Mouse (Mus musculus): Measurements from ENCODE around the gene Creld2.

Gene Creld2

DNA sequence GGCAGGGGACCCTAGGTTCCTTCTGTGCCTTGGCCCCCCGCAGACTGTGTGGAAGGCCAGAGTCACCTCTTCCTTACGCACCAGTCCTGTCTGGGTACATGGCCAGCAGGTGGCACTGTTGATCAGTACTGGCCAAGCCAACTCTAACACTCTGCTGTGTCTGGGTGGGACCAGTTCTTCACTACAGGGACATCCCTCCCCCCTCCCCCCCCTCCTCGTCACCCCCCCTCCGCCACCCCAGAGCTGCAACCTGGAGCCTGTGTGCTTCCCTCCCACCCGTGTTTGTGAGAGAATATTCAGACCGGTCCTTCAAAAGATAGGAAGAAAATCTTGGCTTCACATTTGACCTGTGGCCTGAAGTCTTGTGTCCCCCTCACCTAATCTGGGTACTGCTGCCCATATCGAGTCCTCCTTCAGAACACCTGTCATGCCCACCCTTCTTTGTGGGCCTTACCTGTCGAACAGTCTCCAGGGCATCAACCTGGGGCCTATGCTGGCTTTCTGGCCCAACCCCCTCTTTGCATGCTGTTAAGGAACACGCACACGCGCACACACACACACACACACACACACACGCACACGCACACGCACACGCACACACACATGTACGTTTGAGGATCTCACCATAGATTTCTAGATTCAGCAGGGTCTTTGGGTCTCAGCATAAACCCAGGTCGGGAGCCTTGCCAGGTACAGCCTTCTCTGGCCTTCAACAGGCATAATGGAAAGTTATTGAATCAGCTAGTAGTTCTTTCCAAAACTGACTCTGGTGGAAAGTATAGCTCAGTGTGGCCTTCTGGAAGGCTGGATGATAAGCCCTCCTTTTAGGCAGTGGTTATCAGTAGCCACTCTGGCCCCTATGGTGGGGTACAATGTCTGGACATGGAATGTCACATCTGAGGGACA lies 9.6 kb downstream of the Creld2 start:
- DNase-seq (ENCODE audit: low spot score), result peak; percentile 91

DNA sequence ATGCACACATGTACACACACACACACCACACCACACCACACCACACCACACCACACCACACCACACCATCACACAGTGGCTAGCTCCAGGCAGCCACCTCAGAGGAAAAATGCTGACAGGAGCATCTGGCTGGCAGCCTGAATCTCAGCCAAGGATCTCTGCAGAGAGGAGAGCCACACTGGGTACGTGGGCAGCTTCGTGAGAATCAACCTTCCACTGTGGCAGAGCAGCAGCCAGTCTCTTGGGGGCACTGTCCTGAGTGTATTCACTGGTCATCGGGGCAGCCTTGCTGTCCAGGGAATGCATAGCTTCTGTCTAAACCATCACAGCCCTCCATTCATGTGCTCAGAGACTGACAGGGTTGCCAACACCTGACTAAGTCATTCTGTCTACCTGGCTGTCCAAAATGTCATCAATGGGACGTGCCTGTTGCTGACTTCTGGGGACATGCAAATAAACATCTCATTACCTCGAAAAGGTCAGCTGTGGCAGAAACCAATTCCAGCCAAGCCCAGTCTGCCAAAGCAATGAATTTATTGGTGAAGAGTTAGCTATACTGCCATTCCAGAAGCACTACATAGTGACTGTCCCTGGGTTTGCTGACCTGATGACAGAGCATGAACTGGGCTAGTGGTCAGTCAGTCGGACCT lies 10.5 kb downstream of the Creld2 start:
- no peak for DNase-seq (ENCODE audit: low spot score)

DNA sequence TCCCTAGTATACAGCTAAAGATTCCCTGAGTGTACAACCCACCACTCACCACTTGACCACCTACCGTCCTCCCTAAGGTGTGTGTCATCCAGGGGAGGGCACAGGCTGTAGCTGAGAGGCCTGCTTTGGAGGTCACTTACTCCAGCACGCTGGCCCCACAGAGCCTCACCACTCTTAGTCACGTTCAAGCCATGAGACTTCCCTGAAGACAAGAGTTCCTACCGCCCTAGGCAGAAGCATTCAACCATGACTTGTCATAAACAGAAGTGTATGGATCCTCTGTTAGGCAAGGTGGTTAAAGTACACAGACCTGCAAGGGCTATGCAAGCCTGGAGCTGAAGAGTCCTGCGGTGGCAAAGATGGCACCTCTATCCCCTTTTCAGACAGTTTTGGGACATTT lies 11.2 kb downstream of the Creld2 start:
- no peak for DNase-seq (ENCODE audit: low spot score)

DNA sequence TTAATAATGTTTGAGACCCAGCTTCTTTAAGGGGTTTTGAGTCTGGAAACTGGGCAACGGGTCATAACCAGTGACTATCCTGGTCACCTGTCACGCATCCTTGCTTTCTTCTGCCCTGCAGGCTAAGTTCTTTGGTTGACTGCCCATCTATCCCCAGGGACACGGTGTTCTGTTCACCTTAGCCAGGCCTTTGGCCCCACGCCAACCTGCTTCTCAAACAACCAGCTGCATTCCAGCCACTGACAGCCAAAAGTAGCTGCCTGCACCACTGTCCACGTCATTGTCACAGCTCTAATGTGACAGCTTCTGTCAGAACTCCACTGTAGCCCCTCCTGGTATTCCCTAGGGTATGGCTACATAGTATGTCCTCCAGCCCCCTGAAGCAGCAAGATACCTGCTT lies 12.0 kb downstream of the Creld2 start:
- DNase-seq (ENCODE audit: low spot score), result no peak

DNA sequence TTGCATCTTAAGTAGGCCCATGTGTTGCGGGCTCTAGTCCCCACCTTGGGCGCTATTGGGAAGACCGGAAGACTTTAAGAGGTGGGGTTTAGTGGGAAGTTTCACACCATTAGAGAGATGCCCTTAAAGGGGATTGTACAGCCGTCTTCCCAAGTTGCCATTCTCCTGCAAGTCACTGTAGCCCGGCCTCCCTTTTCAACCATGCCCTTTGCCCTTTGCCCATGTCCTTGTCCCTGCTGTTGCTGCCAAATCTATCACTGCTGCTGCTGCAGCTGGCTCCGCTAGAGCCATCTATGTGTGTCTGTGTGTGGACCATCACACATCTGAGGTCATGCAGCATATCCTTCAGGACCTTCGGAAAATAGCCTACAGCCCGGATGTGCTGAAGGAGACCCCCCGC lies 13.1 kb downstream of the Creld2 start:
- no peak for DNase-seq (ENCODE audit: low spot score)

DNA sequence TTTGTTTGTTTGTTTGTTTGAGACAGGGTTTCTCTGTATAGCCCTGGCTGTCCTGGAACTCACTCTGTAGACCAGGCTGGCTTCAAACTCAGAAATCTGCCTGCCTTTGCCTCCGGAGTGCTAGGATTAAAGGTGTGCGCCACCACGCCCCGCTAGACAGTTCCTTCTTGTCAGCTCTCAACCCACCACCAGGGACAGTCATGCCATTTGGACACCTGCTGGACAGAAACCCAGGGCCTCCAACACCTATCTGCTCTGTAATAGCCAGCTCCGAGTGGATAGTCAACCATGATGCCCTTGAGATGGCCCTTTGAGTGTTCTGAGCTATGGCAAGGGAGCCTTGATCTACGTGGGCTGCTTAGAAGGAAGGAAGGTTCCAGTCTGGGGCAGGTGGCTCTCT lies 16.6 kb downstream of the Creld2 start:
- no peak for DNase-seq (ENCODE audit: low spot score)

DNA sequence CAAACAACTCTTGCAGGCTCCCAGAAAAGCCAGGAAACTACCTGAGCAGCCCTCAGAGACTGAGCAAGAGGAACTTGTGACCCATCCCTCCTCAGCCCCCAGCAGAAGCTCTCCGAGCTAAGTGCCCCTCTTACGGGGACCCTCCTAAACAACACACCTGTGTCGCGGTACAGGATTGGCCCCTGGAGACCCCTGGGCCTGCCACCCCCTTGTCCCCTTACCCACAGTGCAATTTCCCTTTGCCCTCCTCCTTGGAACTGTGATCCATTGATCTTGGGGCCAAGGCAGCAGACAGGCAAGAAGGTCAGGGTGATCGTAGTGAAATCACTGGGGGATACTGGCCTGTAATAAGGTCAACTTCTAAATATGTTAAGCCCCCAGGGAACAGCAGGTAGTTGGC lies 17.1 kb downstream of the Creld2 start:
- DNase-seq (ENCODE audit: low spot score), result no peak

DNA sequence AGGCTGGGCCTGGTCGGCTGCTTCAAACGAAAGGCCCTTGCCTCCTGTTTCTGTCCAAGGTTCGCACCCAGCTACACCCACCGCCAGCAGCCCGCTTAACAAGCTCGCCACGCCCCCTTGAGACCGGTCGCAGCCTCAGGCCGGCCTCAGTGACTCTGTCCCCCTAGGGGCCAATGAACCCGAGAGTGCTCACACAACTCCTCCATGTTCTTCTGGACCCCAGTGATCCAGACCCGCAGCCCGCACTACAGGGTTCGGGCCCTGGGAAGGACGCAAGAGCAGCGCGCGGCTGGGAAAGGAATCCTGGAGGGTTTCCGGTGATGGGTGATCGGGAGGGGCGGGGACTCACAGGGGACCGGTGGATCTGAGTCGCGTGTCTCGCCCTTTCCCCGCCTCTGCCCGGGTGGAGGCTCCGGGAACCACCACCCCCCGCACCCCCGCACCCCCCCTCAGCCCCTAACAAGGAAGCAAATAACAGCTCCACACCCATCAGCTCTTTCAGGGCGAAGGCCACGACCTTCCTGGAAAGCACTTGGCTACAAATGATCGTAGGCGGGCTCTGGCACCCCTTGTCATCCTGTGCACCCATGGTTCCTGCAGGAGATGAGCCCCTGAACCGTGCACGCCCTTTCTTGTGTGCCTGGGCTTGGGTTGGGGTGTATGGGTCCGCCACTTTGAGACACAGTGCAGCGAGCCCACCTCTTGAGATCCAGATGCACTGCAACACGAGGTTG lies 17.9 kb downstream of the Creld2 start:
- peak; percentile 62 for DNase-seq (ENCODE audit: low spot score)

DNA sequence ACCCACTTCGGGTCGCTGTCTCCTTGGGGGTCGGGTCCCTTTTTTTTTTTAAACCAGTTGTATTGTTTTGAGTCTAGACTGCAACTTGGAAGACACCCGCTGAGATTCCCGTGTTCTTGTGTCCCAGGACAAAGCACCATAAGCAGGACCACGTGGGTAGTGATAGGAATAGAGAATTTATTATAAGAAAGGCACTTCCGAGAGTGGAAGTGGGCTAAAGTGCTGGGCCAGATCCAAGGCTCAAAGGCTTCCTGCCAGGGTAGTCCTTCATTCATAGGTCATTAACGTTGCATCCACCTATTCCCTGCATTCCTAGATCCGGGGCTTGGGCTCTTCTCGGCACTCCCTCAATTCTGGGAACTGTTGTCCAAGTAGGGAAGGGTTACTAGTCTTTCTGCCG lies 18.5 kb downstream of the Creld2 start:
- no peak for DNase-seq (ENCODE audit: low spot score)

DNA sequence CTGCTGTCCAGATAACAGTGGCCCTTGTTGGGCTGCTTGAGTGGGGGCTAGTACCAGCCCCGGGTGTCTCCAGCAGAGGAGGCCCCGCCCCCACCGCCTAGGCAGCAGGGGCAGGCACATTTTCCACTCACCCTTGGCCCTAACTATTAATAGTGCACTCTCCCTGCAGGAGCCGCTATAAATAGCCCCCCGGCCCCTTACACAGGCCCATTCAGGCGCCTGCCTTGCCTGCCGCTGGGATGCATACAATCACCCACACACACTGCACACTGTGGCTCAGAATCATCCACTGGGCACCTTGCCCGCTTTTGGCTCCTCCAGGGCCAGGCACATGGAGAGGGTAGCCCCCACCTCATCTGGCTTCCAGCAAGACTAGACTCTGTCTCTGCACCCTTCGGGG lies 19.8 kb downstream of the Creld2 start:
- peak; percentile 82 for DNase-seq (ENCODE audit: low spot score)

DNA sequence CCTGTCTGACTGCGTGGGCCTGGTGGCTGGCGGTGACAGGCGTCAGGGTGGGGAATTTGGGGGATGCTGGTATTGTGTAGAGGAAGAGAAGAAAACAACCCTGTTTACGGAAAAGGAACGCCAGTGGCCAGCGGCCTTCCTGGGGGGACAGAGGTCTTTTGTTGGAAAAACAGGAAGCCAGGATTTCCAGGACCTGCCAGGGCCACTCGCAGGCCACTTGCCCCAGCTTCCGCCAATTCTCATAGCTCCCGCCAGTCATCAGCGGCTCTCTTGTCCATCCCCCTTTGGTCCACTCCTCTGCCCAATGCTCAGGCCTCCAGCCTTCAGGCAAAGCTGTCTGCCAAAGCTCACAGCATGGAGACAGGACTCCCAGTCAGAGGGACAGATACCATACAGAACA lies 20.7 kb downstream of the Creld2 start:
- DNase-seq (ENCODE audit: low spot score), result peak; percentile 54

DNA sequence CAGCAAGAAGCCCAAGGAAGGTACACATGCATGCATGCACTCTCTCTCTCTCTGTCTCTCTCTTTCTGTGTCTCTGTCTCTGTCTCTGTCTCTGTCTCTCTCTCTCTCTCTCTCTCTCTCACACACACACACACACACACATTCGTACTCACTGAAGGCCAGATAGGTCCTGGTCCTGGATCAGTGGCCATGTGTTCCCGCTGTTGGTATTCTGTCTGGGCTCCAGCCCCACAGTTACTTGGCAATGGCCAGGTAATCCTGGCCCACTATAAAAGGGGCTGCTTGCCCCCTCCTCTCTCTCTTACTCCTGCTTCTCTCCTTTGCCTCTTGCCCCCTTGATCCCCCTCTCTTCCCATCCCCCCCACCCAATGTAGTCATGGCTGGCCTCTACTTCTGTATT lies 21.7 kb downstream of the Creld2 start:
- DNase-seq (ENCODE audit: low spot score), result no peak

DNA sequence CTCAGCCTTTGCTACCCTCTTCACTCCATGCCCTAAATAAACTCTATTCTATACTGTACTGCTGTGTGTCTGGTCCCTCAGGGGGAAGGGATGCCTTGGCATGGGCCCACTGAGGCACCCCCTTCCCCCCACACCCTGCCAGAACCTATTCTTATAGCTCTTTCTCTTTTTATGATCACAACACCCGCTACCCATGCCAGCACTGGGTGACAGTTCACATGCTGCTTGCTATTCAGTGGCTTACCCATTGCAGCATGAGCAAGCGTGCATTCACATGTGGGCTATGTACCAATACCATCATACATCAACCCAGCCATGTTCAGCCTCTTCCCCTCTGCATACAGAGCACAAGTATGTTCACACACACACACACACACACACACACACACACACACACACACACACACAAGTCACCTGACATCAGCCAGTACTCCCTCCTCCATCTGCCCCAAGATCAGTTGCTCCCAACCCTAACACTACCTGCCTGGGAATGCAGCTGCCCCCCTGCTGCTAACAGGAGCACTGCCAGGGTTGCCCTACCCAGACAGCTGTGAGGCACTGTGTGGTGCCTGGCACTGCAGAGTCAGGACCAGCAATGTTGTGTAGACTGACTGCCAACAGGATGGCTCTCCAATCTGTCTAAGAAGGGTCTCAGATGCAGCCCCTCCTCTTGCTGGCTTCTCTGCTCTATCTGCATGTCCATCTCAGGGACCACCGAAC lies 22.3 kb downstream of the Creld2 start:
- DNase-seq (ENCODE audit: low spot score), result no peak

DNA sequence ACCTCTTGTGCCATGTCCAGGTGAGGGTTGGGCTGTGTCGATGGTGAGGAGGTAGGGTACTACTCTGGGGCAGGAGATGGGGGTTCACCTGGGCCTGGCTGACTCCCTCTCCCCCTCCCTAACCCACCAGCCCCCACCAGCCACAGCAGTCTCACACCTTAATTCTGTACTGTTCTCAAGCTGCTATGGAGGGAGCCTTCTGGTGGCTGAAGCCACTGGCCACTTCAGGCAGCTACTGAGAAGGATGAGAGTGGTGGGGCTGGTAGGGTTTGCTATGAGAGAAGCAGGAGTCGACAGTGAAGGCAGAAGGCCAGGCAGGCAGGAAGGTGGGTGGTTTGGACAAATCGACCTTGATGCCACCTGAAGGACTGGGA lies 22.8 kb downstream of the Creld2 start:
- DNase-seq (ENCODE audit: low spot score), result no peak

DNA sequence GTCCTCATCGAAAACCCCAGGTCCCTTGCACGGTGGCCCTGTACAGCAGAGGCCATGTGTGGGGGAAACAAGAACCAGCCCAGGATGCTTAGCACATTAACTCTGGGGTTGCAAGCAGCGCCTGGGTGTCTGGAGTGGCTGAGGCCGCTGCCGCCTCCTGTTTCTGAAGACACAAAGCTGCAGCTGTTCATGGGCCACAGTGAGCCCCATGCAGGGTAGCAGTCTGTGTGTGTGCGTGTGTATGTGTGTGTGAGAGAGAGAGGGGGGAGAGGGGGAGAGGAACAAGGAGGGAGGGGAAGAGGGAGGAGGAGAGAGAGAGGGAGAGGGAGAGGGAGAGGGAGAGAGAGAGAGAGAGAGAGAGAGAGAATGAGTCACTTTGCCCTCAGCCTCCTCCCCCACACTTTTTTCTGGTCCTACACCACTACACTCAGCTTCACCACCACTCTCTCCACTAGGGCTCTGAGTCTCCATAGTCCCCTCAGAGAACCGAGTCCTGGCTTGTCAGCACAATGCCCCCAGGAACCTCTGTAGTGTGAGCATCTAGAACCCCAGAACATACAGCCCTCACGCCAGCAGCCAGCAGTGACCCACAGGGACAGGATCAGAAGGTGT lies 24.1 kb downstream of the Creld2 start:
- peak; percentile 63 for DNase-seq (ENCODE audit: low spot score)

DNA sequence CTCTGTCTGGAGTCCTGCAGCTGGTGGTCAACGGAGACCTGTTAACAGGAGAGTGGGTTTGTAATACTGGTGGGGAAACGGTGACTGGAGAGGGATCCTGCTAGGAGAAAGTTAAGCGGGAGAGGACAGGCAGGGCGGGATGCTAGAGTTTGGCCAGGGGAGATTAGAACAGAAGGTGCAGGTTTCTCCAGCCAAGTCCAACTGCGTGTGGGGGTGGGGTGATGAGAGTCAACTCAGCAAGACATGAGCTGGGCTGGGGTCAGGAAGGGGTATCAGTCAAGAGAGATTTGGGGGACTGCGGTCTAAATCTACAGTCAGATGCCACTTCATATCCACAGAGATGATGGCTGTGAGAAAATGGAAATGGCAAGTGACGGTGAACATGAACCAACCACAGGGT lies 25.5 kb downstream of the Creld2 start:
- DNase-seq (ENCODE audit: low spot score), result no peak

DNA sequence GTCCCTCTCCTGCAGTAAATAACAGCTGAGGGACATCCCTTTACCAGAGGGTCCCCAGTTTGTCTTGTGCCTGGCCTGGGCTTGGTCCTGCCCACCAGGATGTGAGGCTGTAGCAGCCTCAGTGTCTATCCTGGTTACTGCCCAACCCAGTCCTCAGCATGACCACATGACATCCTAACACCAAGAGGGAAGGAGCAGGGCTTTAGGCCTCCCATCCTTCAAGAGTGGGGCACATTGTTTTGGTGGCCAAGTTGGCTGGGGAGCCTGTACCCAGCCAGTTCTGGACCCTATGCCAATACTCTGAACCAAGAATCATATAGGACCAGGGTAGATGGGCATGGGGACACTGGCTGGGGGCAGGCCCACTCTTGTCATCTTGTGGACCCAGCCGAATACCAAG lies 29.2 kb downstream of the Creld2 start:
- DNase-seq (ENCODE audit: low spot score), result no peak

DNA sequence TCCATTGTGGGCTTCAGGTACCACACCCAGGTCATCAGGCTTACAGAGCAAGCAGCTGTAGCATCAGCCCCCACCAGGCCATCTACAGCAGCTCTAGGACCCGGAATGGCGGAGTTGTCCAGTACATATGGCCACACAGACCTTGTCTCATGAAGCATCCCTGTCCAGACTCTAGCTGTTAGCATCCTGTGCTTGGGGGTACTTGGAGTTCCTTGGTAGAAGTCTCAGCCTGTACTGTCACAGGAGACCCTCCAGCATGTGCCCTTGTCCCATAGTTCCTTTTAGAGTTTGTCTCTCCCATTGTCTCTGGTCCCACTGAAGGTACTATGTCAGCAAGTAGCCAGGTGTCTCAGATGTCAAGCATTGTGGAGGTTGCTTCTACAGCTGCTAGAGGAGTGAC lies 30.2 kb downstream of the Creld2 start:
- DNase-seq (ENCODE audit: low spot score), result no peak

DNA sequence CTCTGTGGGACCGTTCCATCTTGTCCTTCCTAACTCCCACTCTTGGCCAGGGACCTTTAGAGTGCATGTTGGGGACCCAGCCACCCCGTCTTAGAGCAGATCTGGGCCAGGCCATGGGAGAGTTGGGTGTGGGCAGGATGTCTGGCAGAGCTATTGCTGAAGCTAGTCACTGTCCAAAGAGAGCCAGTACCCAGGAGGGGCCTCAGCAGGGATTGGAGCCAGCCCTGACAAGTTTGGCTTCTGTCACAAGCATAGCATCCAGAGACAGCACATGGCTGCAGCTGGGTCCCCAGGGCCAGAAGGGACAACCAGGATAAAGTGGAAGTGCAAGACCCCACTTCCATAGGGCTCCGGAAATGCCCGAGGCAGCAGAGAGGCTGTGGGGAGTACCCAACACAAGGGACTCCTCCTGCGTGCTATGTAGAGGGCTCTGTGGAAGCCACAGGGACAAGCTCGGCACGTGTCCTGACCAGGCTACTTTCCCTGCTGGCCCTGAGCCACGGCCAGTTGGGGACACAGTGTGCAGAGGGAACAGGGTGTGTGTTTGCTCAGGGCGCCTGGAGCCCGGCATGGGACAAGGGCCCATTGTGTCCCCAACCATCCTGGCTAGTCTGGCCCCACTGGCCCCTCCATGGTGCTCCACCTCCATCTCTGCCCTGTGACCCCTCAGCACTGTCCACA lies 30.8 kb downstream of the Creld2 start:
- peak; percentile 89 for DNase-seq (ENCODE audit: low spot score)

DNA sequence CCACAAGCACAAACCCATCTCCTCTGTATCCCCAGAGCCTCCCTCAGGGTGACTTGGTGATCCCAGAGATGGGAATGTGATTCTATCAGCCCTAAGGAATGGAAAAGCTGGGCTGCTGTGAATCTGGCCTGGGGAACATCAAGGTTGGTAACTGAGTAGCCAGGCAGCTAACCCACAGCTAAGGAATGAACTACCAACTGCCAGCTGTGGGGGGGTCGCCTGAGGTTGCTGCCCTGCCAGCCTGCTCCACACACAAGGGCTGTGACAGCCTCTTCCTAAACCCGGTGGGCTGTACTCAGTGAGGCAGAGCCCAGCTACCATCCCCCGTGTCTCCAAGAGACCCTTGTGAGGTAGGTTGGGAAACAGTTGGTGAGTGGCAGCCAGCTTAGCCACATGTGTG lies 31.6 kb downstream of the Creld2 start:
- DNase-seq (ENCODE audit: low spot score), result no peak

DNA sequence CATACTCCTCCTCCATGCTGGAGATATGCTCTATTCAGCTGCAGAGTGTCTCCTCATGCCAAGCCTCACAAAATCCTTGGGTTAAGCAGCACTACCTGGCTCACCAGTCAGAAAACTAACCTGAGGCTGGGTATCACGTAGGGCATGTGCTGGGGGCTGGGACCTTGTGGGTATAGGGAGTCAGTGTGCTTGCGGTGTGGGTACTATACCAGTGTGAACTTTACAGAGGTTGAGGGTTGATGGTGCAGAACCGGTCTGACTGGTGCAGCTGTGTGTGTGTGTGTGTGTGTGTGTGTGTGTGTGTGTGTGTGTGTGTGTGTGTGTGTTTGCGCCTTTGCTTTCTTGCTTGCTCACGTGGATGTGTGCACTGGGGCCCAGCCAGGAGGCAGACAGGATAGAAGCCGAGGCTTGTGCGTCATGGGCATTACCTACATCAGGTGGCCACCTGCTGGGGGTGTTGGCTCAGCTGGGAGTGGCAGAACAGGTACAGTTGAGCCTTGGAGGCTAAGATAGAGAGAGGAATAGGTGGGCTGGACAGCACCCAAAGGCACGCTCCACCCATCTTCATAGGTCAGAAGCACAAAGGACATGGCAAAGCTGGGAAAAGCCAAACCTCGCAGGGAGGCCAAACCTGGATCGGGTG lies 32.2 kb downstream of the Creld2 start:
- DNase-seq (ENCODE audit: low spot score), result no peak

All from layer of hippocampus, adult 11-12 months (tissue).